Mouse (Mus musculus) neural tube, embryonic 12.5 days (tissue): Measurements from ENCODE around the gene Pgf. TPM values are rescaled to one million over a fixed set of nuclear protein-coding genes. Genes with fewer than 3 reads are reported as not detected.

ENCODE experiments used
- ATAC-seq: fragments of 200-750 bp; cut with Nextera tagmentation; 2 replicates; pipeline ENCODE4 v1.8.0; 2017; ENCODE audit warnings: low read depth, mild to moderate bottlenecking, moderate TSS enrichment, moderate library complexity; ENCODE audit not compliant: low FRiP score
- H3K27ac ChIP-seq: fragments of 300-500 bp; sonication (generic); 2 replicates; pipeline ENCODE4 v1.5.1; 2016
- H3K27me3 ChIP-seq: fragments of 300-500 bp; sonication (generic); replicated peaks from 2 replicates; pipeline ENCODE4 v1.6.1; 2016; ENCODE audit warnings: mild to moderate bottlenecking
- H3K36me3 ChIP-seq: fragments of 300-500 bp; sonication (generic); 2 replicates; pipeline ENCODE4 v1.6.1; 2016; ENCODE audit warnings: mild to moderate bottlenecking
- H3K4me1 ChIP-seq: fragments of 300-500 bp; sonication (generic); 2 replicates; pipeline ENCODE4 v1.6.1; 2016
- H3K4me2 ChIP-seq: fragments of 300-500 bp; sonication (generic); replicated peaks from 2 replicates; pipeline ENCODE4 v1.6.1; 2016; ENCODE audit warnings: mild to moderate bottlenecking
- H3K4me3 ChIP-seq: fragments of 300-500 bp; sonication (generic); 2 replicates; pipeline ENCODE4 v1.5.1; 2016
- H3K9ac ChIP-seq: fragments of 300-500 bp; sonication (generic); 2 replicates; pipeline ENCODE4 v1.6.1; 2016; ENCODE audit warnings: mild to moderate bottlenecking
- H3K9me3 ChIP-seq: fragments of 300-500 bp; sonication (generic); 2 replicates; pipeline ENCODE4 v1.6.1; 2016; ENCODE audit warnings: mild to moderate bottlenecking
- WGBS: fragments of 180-500 bp; shearing (Covaris S2); methylation state at CpG from one replicate; pipeline ENCODE4 v1.1.7; 2016; 5-methylcytosine and 5-hydroxymethylcytosine counted together
- polyA plus RNA-seq: library from polyadenylated mRNA; unstranded; fragments of >200 nt; fragmentation: Nextera tagmentation; extraction: Ambion mirVana; gene quantifications from 2 replicates; pipeline ENCODE4 v1.2.1, GENCODE M21; 2016

Pgf gene
- polyA plus RNA-seq, 1 experiment from 2014 or later = 10.9 TPM

GRCm38 (mm10) chr12:85134043-85134794, 43.4 kb downstream of the Pgf start:
- Histone ChIP-seq H3K27ac (no peak overlapping the region), H3K4me1 (0 out of 2 replicates have a peak, but pooled peaks cover 3% of the 10 kb centered on the region), H3K9ac (no peak overlapping the region), H3K4me2 (no peak overlapping the region), H3K9me3 (no peaks in the 10 kb centered on the region), H3K27me3 (no peaks in the 10 kb centered on the region), H3K4me3 (no peak overlapping the region), H3K36me3 (peaks cover 60% of the 10 kb centered on the region)
- ATAC-seq = no peak
- 89% methylated on average over 8 of the region's 8 CpGs for WGBS

- peaks cover 82% of the 10 kb centered on the region for H3K36me3 ChIP-seq
- H3K9me3 ChIP-seq = no peaks in the 10 kb centered on the region
- ATAC-seq = no peak
- no peaks in the 10 kb centered on the region for H3K27me3 ChIP-seq
- no peak overlapping the region for H3K4me2 ChIP-seq
- H3K4me1 ChIP-seq = 0 out of 2 replicates have a peak, but pooled peaks cover 3% of the 10 kb centered on the region
- 89% methylated on average over 6 of the region's 6 CpGs for whole genome bisulfite sequencing
- no peak overlapping the region for H3K4me3 ChIP-seq
- H3K9ac ChIP-seq = no peak overlapping the region
- H3K27ac ChIP-seq = no peak overlapping the region
Observed at GRCm38 (mm10) chr12:85131361-85131760, 46.2 kb downstream of the Pgf start.

GRCm38 (mm10) chr12:85129426-85129978, 48.1 kb downstream of the Pgf start:
- H3K4me1 ChIP-seq = no peaks in the 10 kb centered on the region
- H3K9ac ChIP-seq = no peak overlapping the region
- WGBS = 96% methylated on average over 9 of the region's 9 CpGs
- no peak overlapping the region for H3K4me2 ChIP-seq
- no peak overlapping the region for H3K4me3 ChIP-seq
- H3K36me3 ChIP-seq = peaks cover 82% of the 10 kb centered on the region
- H3K27ac ChIP-seq = no peak overlapping the region
- no peaks in the 10 kb centered on the region for H3K27me3 ChIP-seq
- no peak for ATAC-seq
- H3K9me3 ChIP-seq = no peaks in the 10 kb centered on the region

GRCm38 (mm10) chr12:85126986-85127603, 50.5 kb downstream of the Pgf start:
- H3K27ac ChIP-seq = no peak overlapping the region
- H3K27me3 ChIP-seq = no peaks in the 10 kb centered on the region
- H3K4me3 ChIP-seq = no peak overlapping the region
- H3K9ac ChIP-seq = no peak overlapping the region
- no peaks in the 10 kb centered on the region for H3K9me3 ChIP-seq
- 90% methylated on average over 8 of the region's 8 CpGs for WGBS
- peaks cover 82% of the 10 kb centered on the region for H3K36me3 ChIP-seq
- no peaks in the 10 kb centered on the region for H3K4me1 ChIP-seq
- no peak overlapping the region for H3K4me2 ChIP-seq
- no peak for ATAC-seq

- H3K4me2 ChIP-seq = no peak overlapping the region
- no peak overlapping the region for H3K9ac ChIP-seq
- no peaks in the 10 kb centered on the region for H3K9me3 ChIP-seq
- no peaks in the 10 kb centered on the region for H3K4me1 ChIP-seq
- no peaks in the 10 kb centered on the region for H3K27me3 ChIP-seq
- H3K36me3 ChIP-seq = peaks cover 83% of the 10 kb centered on the region
- ATAC-seq = no peak
- 90% methylated on average over 5 of the region's 5 CpGs for WGBS
- no peak overlapping the region for H3K4me3 ChIP-seq
- no peak overlapping the region for H3K27ac ChIP-seq
Observed at GRCm38 (mm10) chr12:85124751-85125150, 52.8 kb downstream of the Pgf start.

- H3K36me3 ChIP-seq = peaks cover 84% of the 10 kb centered on the region
- H3K27me3 ChIP-seq = no peaks in the 10 kb centered on the region
- H3K4me1 ChIP-seq = no peaks in the 10 kb centered on the region
- no peak overlapping the region for H3K4me3 ChIP-seq
- 95% methylated on average over 11 of the region's 11 CpGs for WGBS
- H3K9ac ChIP-seq = no peak overlapping the region
- ATAC-seq = no peak
- no peak overlapping the region for H3K27ac ChIP-seq
- H3K4me2 ChIP-seq = no peak overlapping the region
- no peaks in the 10 kb centered on the region for H3K9me3 ChIP-seq
Observed at GRCm38 (mm10) chr12:85123645-85124044, 53.9 kb downstream of the Pgf start.

GRCm38 (mm10) chr12:85123108-85123530, 54.5 kb downstream of the Pgf start:
- Histone ChIP-seq H3K4me2 (no peak overlapping the region), H3K36me3 (peaks cover 84% of the 10 kb centered on the region), H3K9me3 (no peaks in the 10 kb centered on the region), H3K9ac (no peak overlapping the region), H3K27ac (no peak overlapping the region), H3K4me1 (no peaks in the 10 kb centered on the region), H3K27me3 (no peaks in the 10 kb centered on the region), H3K4me3 (no peak overlapping the region)
- no peak for ATAC-seq
- WGBS = 95% methylated on average over 9 of the region's 9 CpGs

GRCm38 (mm10) chr12:85121806-85122459, 55.7 kb downstream of the Pgf start:
- Histone ChIP-seq H3K27ac (no peak overlapping the region), H3K4me3 (no peak overlapping the region), H3K4me2 (no peak overlapping the region), H3K4me1 (no peaks in the 10 kb centered on the region), H3K27me3 (no peaks in the 10 kb centered on the region), H3K36me3 (peaks cover 79% of the 10 kb centered on the region), H3K9me3 (no peaks in the 10 kb centered on the region), H3K9ac (no peak overlapping the region)
- WGBS = 94% methylated on average over 9 of the region's 9 CpGs
- no peak for ATAC-seq

Other genes with a start within 250 kb of the Pgf start
- gene Fcf1, start 206.9 kb downstream of the Pgf start, polyA plus RNA-seq = 129 and 134 TPM in 2 replicates
- 27.8 and 28.7 TPM in 2 replicates for gene Arel1, start 206.9 kb downstream of the Pgf start, polyA plus RNA-seq
- gene Ylpm1, start 181.5 kb downstream of the Pgf start, polyA plus RNA-seq = 36.8 and 40.1 TPM in 2 replicates
- 4.2 and 5.6 TPM in 2 replicates for gene Prox2, start 67.0 kb downstream of the Pgf start, polyA plus RNA-seq
- 114 and 116 TPM in 2 replicates for gene Dlst, start 67.0 kb downstream of the Pgf start, polyA plus RNA-seq
- 13.3 and 14.6 TPM in 2 replicates for gene Rps6kl1, start 26.5 kb downstream of the Pgf start, polyA plus RNA-seq
- gene Eif2b2, start 41.7 kb upstream of the Pgf start, polyA plus RNA-seq = 92.5 and 107 TPM in 2 replicates
- gene Mlh3, start 92.8 kb upstream of the Pgf start, polyA plus RNA-seq = 8.3 and 9.0 TPM in 2 replicates
- 67.1 TPM in 2 replicates for gene Acyp1, start 110.6 kb upstream of the Pgf start, polyA plus RNA-seq
- gene Zc2hc1c, start 110.8 kb upstream of the Pgf start, polyA plus RNA-seq = 1.1 and 1.2 TPM in 2 replicates
- 21.3 and 23.7 TPM in 2 replicates for gene Nek9, start 161.6 kb upstream of the Pgf start, polyA plus RNA-seq
- 230 and 234 TPM in 2 replicates for gene Tmed10, start 197.1 kb upstream of the Pgf start, polyA plus RNA-seq